Mouse (Mus musculus): ENCODE measurements around the gene Tmem132b.

Gene Tmem132b

GRCm38 (mm10) chr5:125676025-125676623 is 144.6 kb downstream of the Tmem132b start:
- DNase-seq (ENCODE audit: low spot score): no peak

GRCm38 (mm10) chr5:125680889-125681288 is 149.3 kb downstream of the Tmem132b start:
- DNase-seq (ENCODE audit: low spot score): no peak

GRCm38 (mm10) chr5:125683491-125683890 is 151.9 kb downstream of the Tmem132b start:
- no peak for DNase-seq (ENCODE audit: low spot score)

- DNase-seq (ENCODE audit: low spot score): no peak
Measured at GRCm38 (mm10) chr5:125685681-125686331, 154.2 kb downstream of the Tmem132b start.

GRCm38 (mm10) chr5:125692538-125692937 is 161.0 kb downstream of the Tmem132b start:
- DNase-seq (ENCODE audit: low spot score): no peak

- DNase-seq (ENCODE audit: low spot score): no peak
Measured at GRCm38 (mm10) chr5:125699395-125699794, 167.8 kb downstream of the Tmem132b start.

- DNase-seq (ENCODE audit: low spot score): no peak
Measured at GRCm38 (mm10) chr5:125700234-125700633, 168.7 kb downstream of the Tmem132b start.

GRCm38 (mm10) chr5:125705379-125705778 is 173.8 kb downstream of the Tmem132b start:
- no peak for DNase-seq (ENCODE audit: low spot score)

- DNase-seq (ENCODE audit: low spot score): no peak
Measured at GRCm38 (mm10) chr5:125709160-125709559, 177.6 kb downstream of the Tmem132b start.

- no peak for DNase-seq (ENCODE audit: low spot score)
Measured at GRCm38 (mm10) chr5:125726815-125727214, 195.2 kb downstream of the Tmem132b start.

GRCm38 (mm10) chr5:125727436-125727835 is 195.9 kb downstream of the Tmem132b start:
- no peak for DNase-seq (ENCODE audit: low spot score)

GRCm38 (mm10) chr5:125727936-125728335 is 196.4 kb downstream of the Tmem132b start:
- DNase-seq (ENCODE audit: low spot score): no peak

- no peak for DNase-seq (ENCODE audit: low spot score)
Measured at GRCm38 (mm10) chr5:125728521-125728920, 196.9 kb downstream of the Tmem132b start.

GRCm38 (mm10) chr5:125733806-125734205 is 202.2 kb downstream of the Tmem132b start:
- no peak for DNase-seq (ENCODE audit: low spot score)

GRCm38 (mm10) chr5:125737105-125737504 is 205.5 kb downstream of the Tmem132b start:
- no peak for DNase-seq (ENCODE audit: low spot score)

- no peak for DNase-seq (ENCODE audit: low spot score)
Measured at GRCm38 (mm10) chr5:125743503-125743902, 211.9 kb downstream of the Tmem132b start.

GRCm38 (mm10) chr5:125745727-125746126 is 214.2 kb downstream of the Tmem132b start:
- no peak for DNase-seq (ENCODE audit: low spot score)

GRCm38 (mm10) chr5:125751481-125751880 is 219.9 kb downstream of the Tmem132b start:
- DNase-seq (ENCODE audit: low spot score): no peak

GRCm38 (mm10) chr5:125752546-125752945 is 221.0 kb downstream of the Tmem132b start:
- DNase-seq (ENCODE audit: low spot score): no peak

GRCm38 (mm10) chr5:125756987-125757530 is 225.5 kb downstream of the Tmem132b start:
- DNase-seq (ENCODE audit: low spot score): no peak

GRCm38 (mm10) chr5:125758506-125758905 is 226.9 kb downstream of the Tmem132b start:
- no peak for DNase-seq (ENCODE audit: low spot score)

GRCm38 (mm10) chr5:125766941-125767340 is 235.4 kb downstream of the Tmem132b start:
- DNase-seq (ENCODE audit: low spot score): no peak

- DNase-seq (ENCODE audit: low spot score): no peak
Measured at GRCm38 (mm10) chr5:125767950-125768349, 236.4 kb downstream of the Tmem132b start.

- DNase-seq (ENCODE audit: low spot score): no peak
Measured at GRCm38 (mm10) chr5:125772238-125772637, 240.7 kb downstream of the Tmem132b start.
